Mouse (Mus musculus): ENCODE results near the gene Ppp1r21.

Gene Ppp1r21

GRCm38 (mm10) chr17:88613721-88614120 is 83.8 kb downstream of the Ppp1r21 start:
- no peak for DNase-seq (ENCODE audit: low spot score)

GRCm38 (mm10) chr17:88614234-88614633 is 84.3 kb downstream of the Ppp1r21 start:
- DNase-seq (ENCODE audit: low spot score) = no peak

DNA sequence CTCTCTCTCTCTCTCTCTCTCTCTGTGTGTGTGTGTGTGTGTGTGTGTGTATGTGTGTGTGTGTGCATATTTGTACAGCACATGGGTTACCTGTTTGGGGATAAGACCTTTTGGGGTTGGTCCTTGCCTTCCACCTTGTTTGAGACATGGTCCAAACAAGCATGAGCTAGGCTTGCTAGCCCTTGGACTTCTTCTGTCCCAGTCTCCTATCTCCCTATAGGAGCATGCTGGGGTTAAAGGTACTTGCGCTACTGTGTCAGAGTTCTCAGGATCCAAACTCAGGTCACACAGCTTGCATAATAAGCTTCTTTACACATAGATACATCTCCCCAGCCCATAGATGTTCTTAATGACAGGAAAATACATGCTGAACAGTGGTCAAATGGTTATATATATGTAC is 84.8 kb downstream of the Ppp1r21 start:
- DNase-seq (ENCODE audit: low spot score) = no peak

GRCm38 (mm10) chr17:88615492-88616155 is 85.7 kb downstream of the Ppp1r21 start:
- no peak for DNase-seq (ENCODE audit: low spot score)

- no peak for DNase-seq (ENCODE audit: low spot score)
Measured at GRCm38 (mm10) chr17:88620935-88621334, 91.0 kb downstream of the Ppp1r21 start.

- DNase-seq (ENCODE audit: low spot score) = no peak
Measured at GRCm38 (mm10) chr17:88621374-88621773, 91.5 kb downstream of the Ppp1r21 start.

DNA sequence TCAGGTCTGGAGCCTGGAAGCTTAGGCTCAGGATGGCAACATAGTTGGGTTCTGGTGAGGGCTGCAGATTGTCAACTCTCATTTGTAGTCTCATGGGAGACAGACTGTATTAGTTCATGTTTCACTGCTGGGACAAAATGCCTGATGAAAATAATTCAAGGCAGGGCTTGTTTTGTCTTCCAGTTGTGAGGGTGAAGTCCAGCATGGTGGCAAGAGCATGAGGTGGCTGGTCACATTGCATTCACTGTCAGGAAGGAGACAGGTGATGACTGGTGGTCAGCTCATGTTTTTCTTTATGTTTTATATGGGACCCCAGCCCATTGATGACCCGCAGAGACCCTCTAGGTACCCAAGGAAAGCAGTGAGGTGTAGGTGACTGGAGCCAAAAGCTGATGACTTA is 92.8 kb downstream of the Ppp1r21 start:
- DNase-seq (ENCODE audit: low spot score) = no peak

DNA sequence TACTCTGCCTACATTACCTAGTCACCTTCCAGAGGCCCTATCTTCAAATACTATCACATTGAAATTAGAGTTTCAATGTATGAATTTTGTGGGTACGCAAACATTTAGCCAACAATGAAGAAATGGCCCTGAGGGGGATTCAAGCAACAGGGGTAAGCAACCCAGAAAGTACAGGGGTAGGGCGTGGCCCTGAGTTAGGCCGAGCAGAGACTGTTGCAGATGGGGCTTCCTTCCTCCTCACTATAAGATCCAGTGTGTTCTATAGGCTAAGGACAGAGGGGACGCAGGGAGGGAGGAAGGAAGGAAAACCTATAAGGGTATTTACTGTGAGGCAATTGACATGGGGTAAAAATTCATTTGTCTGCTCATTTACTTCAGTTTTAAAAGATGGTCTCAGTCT is 94.5 kb downstream of the Ppp1r21 start:
- DNase-seq (ENCODE audit: low spot score) = no peak

- no peak for DNase-seq (ENCODE audit: low spot score)
Measured at GRCm38 (mm10) chr17:88625350-88625749, 95.4 kb downstream of the Ppp1r21 start.

- no peak for DNase-seq (ENCODE audit: low spot score)
Measured at GRCm38 (mm10) chr17:88625931-88626330, 96.0 kb downstream of the Ppp1r21 start.

GRCm38 (mm10) chr17:88626347-88626811 is 96.5 kb downstream of the Ppp1r21 start:
- no peak for DNase-seq (ENCODE audit: low spot score)

- DNase-seq (ENCODE audit: low spot score) = no peak
Measured at GRCm38 (mm10) chr17:88627150-88627549, 97.2 kb downstream of the Ppp1r21 start.

GRCm38 (mm10) chr17:88628676-88629380 is 98.9 kb downstream of the Ppp1r21 start:
- DNase-seq (ENCODE audit: low spot score) = peak; percentile 40

GRCm38 (mm10) chr17:88629381-88629759 is 99.5 kb downstream of the Ppp1r21 start:
- DNase-seq (ENCODE audit: low spot score) = peak; percentile 37

DNA sequence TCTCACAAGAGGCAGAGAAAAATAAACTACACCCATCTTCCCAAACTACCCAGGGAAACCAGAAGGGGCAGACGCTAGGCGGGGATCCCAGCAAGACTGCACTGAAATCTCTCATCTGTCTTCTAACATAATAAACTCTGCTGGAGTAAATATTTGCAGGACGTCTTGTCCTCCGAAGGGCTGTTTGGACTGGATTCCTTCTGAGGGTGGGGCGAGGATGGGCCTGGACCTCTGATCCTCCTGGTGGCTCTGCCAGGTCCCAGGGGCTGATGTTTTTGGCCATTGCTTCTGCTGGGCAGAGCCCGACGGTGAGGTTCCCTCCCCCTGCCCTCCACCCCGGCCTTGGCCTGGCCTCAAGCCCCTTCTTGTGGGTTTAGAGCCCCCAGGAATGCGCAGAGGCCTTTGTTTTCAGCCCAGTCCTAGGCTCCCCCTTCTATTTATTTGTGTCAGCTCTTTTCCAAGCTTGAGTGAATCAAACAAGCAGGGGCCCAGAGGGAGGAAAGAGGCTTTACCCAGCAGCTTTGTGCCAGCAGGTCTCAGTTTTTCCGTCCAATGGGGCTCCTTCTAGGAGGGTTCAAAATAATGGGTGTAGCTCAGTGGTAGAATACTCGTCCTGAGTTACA is 100.1 kb downstream of the Ppp1r21 start:
- DNase-seq (ENCODE audit: low spot score) = peak; percentile 28

DNA sequence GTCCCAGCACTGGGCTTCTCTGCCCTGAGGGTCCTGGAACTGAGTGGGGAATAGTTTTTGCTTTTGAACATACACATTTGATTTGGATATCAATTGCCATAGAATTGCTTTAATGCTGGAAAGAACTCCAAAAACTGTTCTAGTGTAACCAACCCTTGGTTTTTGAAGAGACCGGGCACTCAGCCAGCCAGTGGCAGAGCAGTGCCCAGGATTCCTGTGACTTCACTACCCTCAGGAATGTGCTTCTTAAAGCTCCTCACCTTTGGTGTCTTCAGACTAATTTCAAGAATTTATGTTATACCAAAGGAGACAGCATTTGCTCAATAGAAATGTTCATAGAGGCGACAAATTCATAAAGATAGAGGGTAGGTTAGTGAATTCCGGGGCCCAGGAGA is 100.6 kb downstream of the Ppp1r21 start:
- DNase-seq (ENCODE audit: low spot score) = no peak

- no peak for DNase-seq (ENCODE audit: low spot score)
Measured at GRCm38 (mm10) chr17:88632631-88633030, 102.7 kb downstream of the Ppp1r21 start.

GRCm38 (mm10) chr17:88636076-88636475 is 106.2 kb downstream of the Ppp1r21 start:
- DNase-seq (ENCODE audit: low spot score) = no peak

- no peak for DNase-seq (ENCODE audit: low spot score)
Measured at GRCm38 (mm10) chr17:88636587-88636986, 106.7 kb downstream of the Ppp1r21 start.
